Mouse (Mus musculus) limb, embryonic 14.5 days (tissue): ENCODE results near the gene Ddx56. TPM values are rescaled to one million over a fixed set of nuclear protein-coding genes. Genes with fewer than 3 reads are reported as not detected.
"Not testable (repeated sequence)": the region's sequence is repeated elsewhere in the genome, so short reads cannot be mapped to it uniquely, and the experiment has no call there.

Source experiments
- ATAC-seq: fragments of 200-750 bp; cut with Nextera tagmentation; 2 replicates; pipeline ENCODE4 v1.8.0; 2017; ENCODE audit warnings: low read depth, moderate number of reproducible peaks, moderate TSS enrichment; ENCODE audit not compliant: low FRiP score
- DNase-seq: peaks from one replicate; pipeline ENCODE4 v3.0.0-alpha.2; 2015; ENCODE audit warnings: low spot score
- H3K27ac ChIP-seq: fragments of 300-500 bp; sonication (generic); replicated peaks from 2 replicates; pipeline ENCODE4 v1.5.1; 2014; ENCODE audit warnings: low read depth, mild to moderate bottlenecking, low read length, moderate library complexity, mixed read lengths
- H3K27me3 ChIP-seq: fragments of 300-500 bp; sonication (generic); 2 replicates; pipeline ENCODE4 v1.6.1; 2014; ENCODE audit warnings: low read length, mixed read lengths; ENCODE audit not compliant: control insufficient read depth, insufficient read depth
- H3K36me3 ChIP-seq: fragments of 300-500 bp; sonication (generic); 2 replicates; pipeline ENCODE4 v1.6.1; 2014; ENCODE audit warnings: mild to moderate bottlenecking, low read length, moderate library complexity, mixed read lengths; ENCODE audit not compliant: control insufficient read depth, insufficient read depth
- H3K4me1 ChIP-seq: fragments of 300-500 bp; sonication (generic); 2 replicates; pipeline ENCODE4 v1.6.1; 2014; ENCODE audit warnings: antibody characterized with exemption, low read length, mixed read lengths; ENCODE audit not compliant: control insufficient read depth, insufficient read depth
- H3K4me2 ChIP-seq: fragments of 300-500 bp; sonication (generic); replicated peaks from 2 replicates; pipeline ENCODE4 v1.6.1; 2014; ENCODE audit warnings: low read depth, mild to moderate bottlenecking, low read length, moderate library complexity; ENCODE audit not compliant: severe bottlenecking
- H3K4me3 ChIP-seq: fragments of 300-500 bp; sonication (generic); replicated peaks from 2 replicates; pipeline ENCODE4 v1.5.1; 2014; ENCODE audit warnings: low read length
- H3K9ac ChIP-seq: fragments of 300-500 bp; sonication (generic); 2 replicates; pipeline ENCODE4 v1.6.1; 2014; ENCODE audit warnings: mild to moderate bottlenecking, low read depth, low read length, moderate library complexity; ENCODE audit not compliant: severe bottlenecking
- H3K9me3 ChIP-seq: fragments of 300-500 bp; sonication (generic); 2 replicates; pipeline ENCODE4 v1.6.1; 2016; ENCODE audit warnings: low read length; ENCODE audit not compliant: control insufficient read depth
- POLR2A ChIP-seq: fragments of 200-500 bp; IDR thresholded peaks from 2 replicates; pipeline ENCODE4 v1.8.0; 2012; ENCODE audit warnings: inconsistent platforms, mild to moderate bottlenecking, moderate library complexity, borderline replicate concordance; ENCODE audit not compliant: insufficient read depth, insufficient read length; ENCODE audit errors: extremely low read depth
- WGBS: fragments of 180-500 bp; shearing (Covaris S2); extraction: QIAGEN DNeasy Blood & Tissue Kit; methylation state at CpG from one replicate; pipeline ENCODE4 v1.1.7; 2014; 5-methylcytosine and 5-hydroxymethylcytosine counted together
- polyA plus RNA-seq, 2 experiments: library from polyadenylated mRNA; depleted of rRNA in 1 of 2; stranded (reverse) in 1 of 2; unstranded in 1 of 2; fragments of >200 nt; fragmentation: Nextera tagmentation in 1 of 2; extraction: Ambion mirVana in 1 of 2; gene quantifications; 2 replicates each; pipeline versions ENCODE4 v1.2.1 to v1.2.3; 2012 to 2014

Gene Ddx56
- polyA plus RNA-seq, 2 experiments, result 62.9 to 92.4 TPM

GRCm38 (mm10) chr11:6261434-6262082 is 6.0 kb downstream of the Ddx56 start:
- H3K4me3 ChIP-seq, result no peak overlapping the region
- no peak overlapping the region for H3K9ac ChIP-seq
- peak; percentile 85 for DNase-seq
- H3K9me3 ChIP-seq, result no peaks in the 10 kb centered on the region
- H3K4me2 ChIP-seq, result no peak overlapping the region
- no peak for TF ChIP-seq POLR2A
- H3K27me3 ChIP-seq, result no peaks in the 10 kb centered on the region
- H3K4me1 ChIP-seq, result peaks cover 1% of the 10 kb centered on the region
- H3K36me3 ChIP-seq, result peaks cover 91% of the 10 kb centered on the region
- WGBS, result 85% methylated on average over 10 of the region's 10 CpGs
- ATAC-seq, result no peak
- no peak overlapping the region for H3K27ac ChIP-seq

- Histone ChIP-seq H3K9me3 (no peaks in the 10 kb centered on the region), H3K4me1 (no peaks in the 10 kb centered on the region), H3K27me3 (no peaks in the 10 kb centered on the region), H3K4me2 (no peak overlapping the region), H3K36me3 (peaks cover 71% of the 10 kb centered on the region), H3K4me3 (no peak overlapping the region), H3K27ac (no peak overlapping the region), H3K9ac (no peak overlapping the region)
- no peak for TF ChIP-seq POLR2A
- ATAC-seq, result no peak
- DNase-seq, result no peak
- WGBS, result 92% methylated on average over 7 of the region's 7 CpGs
Observed at GRCm38 (mm10) chr11:6259413-6259812, 8.2 kb downstream of the Ddx56 start.

GRCm38 (mm10) chr11:6256490-6257072 is 11.0 kb downstream of the Ddx56 start:
- no peaks in the 10 kb centered on the region for H3K4me1 ChIP-seq
- no peak overlapping the region for H3K4me2 ChIP-seq
- ATAC-seq, result 0 out of 2 replicates have a peak, but pooled peaks have one; percentile 7
- no peaks in the 10 kb centered on the region for H3K9me3 ChIP-seq
- no peak for DNase-seq
- no peak for TF ChIP-seq POLR2A
- no peak overlapping the region for H3K27ac ChIP-seq
- WGBS, result 59% methylated on average over 6 of the region's 6 CpGs
- peaks cover 43% of the 10 kb centered on the region for H3K36me3 ChIP-seq
- H3K4me3 ChIP-seq, result no peak overlapping the region
- no peaks in the 10 kb centered on the region for H3K27me3 ChIP-seq
- H3K9ac ChIP-seq, result no peak overlapping the region

- not testable (repeated sequence) for H3K4me3 ChIP-seq, H3K4me1 ChIP-seq, H3K27ac ChIP-seq, H3K4me2 ChIP-seq, H3K9ac ChIP-seq, H3K9me3 ChIP-seq, ATAC-seq, H3K27me3 ChIP-seq, DNase-seq
- H3K36me3 ChIP-seq, result peaks cover 23% of the 10 kb centered on the region
- WGBS, result 94% methylated on average over 2 of the region's 2 CpGs
Observed at GRCm38 (mm10) chr11:6254602-6255001, 13.0 kb downstream of the Ddx56 start.

- no peak for TF ChIP-seq POLR2A
- H3K27me3 ChIP-seq, result no peaks in the 10 kb centered on the region
- no peaks in the 10 kb centered on the region for H3K4me1 ChIP-seq
- ATAC-seq (no peak), DNase-seq (no peak)
- no peak overlapping the region for H3K9ac ChIP-seq
- H3K36me3 ChIP-seq, result peaks cover 6% of the 10 kb centered on the region
- no peaks in the 10 kb centered on the region for H3K9me3 ChIP-seq
- no peak overlapping the region for H3K4me3 ChIP-seq
- H3K27ac ChIP-seq, result no peak overlapping the region
- 87% methylated on average over 4 of the region's 4 CpGs for whole genome bisulfite sequencing
- H3K4me2 ChIP-seq, result no peak overlapping the region
Observed at GRCm38 (mm10) chr11:6252824-6253223, 14.7 kb downstream of the Ddx56 start.

GRCm38 (mm10) chr11:6252248-6252647 is 15.3 kb downstream of the Ddx56 start:
- DNase-seq (no peak), ATAC-seq (no peak)
- TF ChIP-seq POLR2A, result no peak
- WGBS, result 86% methylated on average over 5 of the region's 5 CpGs
- H3K9ac ChIP-seq, result no peak overlapping the region
- H3K4me3 ChIP-seq, result no peak overlapping the region
- no peaks in the 10 kb centered on the region for H3K9me3 ChIP-seq
- H3K27ac ChIP-seq, result no peak overlapping the region
- no peaks in the 10 kb centered on the region for H3K27me3 ChIP-seq
- H3K4me1 ChIP-seq, result no peaks in the 10 kb centered on the region
- H3K36me3 ChIP-seq, result peaks cover under 1% of the 10 kb centered on the region; the same call in 1 of the 2 replicates
- H3K4me2 ChIP-seq, result no peak overlapping the region
